Mouse (Mus musculus) adipocyte (in vitro differentiated cells): ENCODE results near the gene Nuak1.
A peak's percentile ranks its signal among the peaks of the same experiment; 100 is the strongest.
"Not testable (repeated sequence)": the region's sequence is repeated elsewhere in the genome, so short reads cannot be mapped to it uniquely, and the experiment has no call there.

Experiments
- DNase-seq: peaks from one replicate; pipeline ENCODE4 v3.0.0-alpha.2; 2016; ENCODE audit warnings: low spot score

Nuak1 gene

DNA sequence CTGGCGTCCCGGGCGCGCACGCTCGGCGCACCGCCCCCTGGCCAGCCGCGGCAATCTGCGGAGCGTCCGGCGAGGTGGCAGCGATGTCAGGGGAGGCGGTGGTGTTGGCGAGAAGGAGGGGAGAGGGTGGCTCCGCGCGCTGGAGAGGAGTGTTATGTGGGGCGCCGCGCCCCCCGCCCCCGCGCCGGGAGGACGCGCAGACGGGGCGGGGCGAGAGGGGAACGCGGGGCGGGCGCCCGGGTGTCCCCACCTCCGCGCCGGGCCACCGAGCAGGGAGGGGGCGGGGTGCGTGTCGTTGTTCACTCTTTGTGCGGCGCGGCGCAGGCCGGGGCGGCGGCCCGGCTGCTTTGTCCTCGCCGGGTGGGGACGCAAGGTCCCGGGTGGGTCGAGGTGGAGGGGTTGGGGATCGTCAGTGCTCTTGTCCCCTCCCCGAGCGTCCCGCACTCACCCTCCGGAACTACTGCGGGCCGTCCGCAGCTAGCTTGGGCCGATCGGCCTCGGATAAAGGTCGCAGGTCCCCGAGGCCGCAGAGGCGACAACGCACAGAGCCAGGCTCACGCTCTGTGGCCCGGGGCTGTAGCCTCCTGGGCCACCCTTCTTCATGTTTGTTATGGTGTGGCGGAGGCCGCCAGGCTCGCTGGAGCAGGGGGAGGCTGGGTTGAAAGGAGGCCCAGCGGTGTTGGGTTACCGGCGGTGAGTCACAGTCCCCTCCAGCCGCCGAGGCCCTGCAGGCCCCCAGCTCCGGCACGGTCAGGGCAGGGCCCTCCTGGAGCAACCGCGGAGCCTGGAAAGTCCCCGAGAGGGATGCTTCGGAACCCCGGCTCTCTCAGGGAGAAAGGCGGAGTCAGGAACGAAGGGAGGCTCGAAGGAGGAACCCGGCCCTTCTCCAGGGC is at the start of gene Nuak1:
TSS of gene Nuak1 (minus strand) at position 57 of the 893 bp plus-strand sequence.
- peak; percentile 80 for DNase-seq

DNA sequence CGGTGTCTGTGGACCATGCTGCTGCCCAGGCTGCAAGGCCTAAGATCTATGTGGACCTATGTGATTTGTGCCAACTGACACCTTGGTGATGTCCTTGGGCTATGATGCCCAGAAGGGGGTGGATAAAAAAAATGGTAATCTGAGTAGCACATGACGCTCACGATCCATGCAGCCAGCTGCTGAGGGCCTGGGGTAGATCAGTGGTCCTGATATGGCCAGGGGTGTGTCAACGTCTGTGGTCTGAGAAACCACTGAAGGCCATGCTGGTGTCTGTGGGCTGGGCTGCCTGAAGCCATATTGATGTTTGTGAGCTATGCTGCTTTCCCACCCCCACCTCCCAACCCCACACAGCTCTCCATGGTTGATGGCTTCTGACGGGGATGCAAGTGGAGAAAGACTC is 49.7 kb upstream of the Nuak1 start:
- DNase-seq, result no peak

DNA sequence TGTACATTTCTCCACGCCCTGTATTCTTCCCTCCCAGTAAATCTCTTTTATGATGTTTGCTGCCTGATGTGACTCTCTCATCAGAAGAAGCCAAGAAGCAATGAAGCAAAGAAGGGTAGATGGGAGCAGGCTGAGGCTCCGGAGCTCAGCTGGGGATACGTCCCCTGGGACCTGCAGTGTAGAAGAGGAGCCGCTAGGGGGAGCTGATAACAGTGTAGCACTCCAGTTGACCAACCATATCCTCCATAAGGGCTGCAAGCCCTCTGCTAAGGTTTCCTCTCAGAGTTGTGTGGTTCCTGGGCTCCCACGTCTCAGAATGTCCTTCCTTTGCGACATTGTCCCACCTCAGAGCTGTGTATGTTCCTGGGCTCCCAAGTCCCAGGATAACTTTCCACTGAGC is 47.9 kb upstream of the Nuak1 start:
- DNase-seq, result peak; percentile 20

DNA sequence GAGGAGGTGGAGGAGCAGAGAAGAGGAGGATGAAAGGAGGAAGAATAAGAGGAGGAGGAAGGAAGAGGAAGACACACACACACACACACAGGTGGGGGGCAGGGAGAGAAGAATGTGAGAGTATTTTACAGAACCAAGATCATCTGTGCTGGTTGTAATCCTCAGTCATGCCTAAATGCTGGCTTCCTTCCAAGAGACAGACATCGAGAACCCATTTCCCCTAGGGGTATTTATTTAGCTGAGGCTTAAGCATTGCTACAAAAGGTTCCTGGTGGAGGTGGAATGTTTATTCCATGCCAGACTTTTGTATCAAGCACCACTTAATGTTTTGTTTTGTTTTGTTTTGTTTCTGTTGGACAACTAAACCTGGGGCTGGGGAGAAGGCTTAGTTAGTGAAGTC is 44.3 kb upstream of the Nuak1 start:
- DNase-seq, result no peak

DNA sequence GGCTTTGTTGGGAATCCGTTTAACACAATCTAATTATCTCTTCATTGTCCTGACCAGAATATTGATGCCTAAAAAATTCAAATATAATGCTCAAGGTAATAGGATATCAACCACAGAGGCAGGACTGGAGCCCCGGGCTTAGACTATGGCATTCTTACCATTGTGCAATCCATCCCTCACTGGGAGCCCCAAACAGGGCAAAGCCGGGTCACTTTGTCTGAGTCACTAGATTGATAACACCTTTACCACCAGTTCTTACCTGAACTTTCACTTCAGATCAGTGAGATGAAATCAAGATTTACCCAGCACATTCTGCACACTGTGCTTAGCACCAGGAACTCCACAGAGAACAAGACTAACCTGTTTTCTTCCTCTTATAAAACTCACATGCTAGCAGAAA is 43.2 kb upstream of the Nuak1 start:
- no peak for DNase-seq

DNA sequence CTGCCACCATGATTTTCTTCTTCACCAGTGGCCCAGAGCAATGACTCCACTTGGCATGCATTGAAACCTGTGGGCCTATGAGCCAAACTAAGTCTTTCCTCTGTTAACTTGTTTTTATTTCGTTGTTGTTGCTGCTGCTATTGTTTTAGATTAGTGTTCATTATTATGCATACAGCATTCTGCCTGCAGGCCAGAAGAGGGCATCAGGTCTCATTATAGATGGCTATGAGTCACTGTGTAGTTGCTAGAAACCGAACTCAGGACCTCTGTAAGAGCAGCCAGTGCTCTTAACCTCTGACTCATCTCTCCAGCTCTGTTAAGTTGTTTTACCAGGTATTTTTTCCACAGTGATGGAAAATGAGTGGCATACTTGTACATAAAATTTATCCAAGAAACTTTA is 42.7 kb upstream of the Nuak1 start:
- no peak for DNase-seq

DNA sequence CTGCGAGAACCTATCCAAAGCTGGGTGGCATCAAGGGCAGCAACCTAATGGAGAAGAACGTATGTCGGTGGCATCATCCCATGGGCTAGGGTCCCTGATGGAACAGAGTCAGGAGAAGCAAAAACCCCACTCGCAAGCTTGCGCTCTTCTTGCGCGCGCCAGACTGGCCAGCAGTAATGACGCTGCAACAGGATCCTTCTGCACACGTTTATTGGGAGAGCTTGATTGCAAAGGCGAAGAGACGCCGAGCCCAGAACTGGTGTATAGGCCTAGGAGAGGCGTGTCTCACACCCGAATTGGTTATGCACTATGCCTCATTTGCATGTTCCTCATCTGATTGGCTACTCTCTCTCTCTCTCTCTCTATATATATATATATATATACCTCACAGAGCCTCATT is 42.0 kb upstream of the Nuak1 start:
- DNase-seq, result not testable (repeated sequence)

DNA sequence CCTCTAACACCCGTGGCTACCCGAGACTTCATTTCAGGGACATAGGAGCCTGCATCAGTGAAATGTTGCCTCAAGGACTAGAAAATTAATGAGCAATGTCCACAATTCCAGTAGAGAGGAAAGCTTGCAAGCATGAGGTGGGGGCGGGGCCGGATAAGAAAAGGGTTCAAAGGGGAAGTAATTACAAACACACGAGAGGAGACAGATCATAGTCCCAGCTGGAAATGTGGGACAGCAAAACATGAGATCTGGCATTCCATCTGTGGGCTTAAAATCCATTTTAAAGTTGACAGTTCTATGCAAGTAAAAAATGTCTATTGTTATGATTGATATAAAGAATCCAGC is 40.9 kb upstream of the Nuak1 start:
- DNase-seq, result no peak

DNA sequence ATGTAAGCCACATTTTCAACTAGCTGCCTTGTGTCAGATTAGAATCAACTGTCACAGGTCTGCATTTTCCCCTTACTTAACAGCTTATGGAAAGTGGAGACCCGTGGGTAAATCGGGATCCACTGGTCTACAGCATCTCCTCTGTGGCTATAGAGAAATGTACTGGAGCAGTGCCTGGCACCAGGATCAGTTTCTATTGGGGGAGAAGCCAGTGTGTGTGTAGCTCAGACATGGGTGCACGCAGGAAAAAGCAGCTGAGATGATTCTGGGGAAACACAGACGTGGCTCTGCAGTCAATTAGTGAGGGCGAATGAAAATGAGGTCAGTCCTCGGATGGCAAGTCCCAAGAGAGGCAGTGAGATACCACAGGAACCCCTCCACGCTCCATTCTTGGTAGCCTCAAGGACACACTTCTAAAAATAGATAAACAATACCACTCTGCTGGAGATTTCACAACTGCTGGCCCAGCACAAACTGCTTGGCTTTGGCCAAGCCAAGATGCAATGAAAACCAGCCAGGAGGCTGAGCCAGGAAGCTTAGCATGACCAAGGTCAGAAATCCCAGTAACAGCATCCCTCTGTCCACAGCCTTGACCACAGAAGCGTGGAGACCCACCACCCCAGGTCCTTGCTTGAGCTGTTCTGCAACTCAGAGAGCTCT is 40.4 kb upstream of the Nuak1 start:
- peak; percentile 84 for DNase-seq

DNA sequence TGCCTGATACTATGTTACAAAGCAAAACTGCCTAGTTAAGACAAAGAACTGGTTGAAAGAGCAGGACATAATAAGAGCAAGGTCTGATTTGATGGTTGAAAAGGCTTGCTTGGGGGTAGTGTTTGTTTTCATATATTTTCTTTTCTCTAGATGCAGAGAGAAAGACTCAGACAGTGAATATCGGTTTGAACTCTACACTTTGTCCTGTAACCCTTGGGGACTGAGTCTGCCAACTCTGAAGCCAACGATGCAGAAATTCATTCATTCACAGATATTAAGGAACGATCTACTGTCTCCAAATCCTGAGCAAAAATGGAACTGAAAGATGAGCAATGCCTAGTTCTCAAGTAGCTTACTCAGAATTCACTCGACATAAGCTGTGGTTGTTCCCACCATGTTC is 39.7 kb upstream of the Nuak1 start:
- DNase-seq, result no peak

DNA sequence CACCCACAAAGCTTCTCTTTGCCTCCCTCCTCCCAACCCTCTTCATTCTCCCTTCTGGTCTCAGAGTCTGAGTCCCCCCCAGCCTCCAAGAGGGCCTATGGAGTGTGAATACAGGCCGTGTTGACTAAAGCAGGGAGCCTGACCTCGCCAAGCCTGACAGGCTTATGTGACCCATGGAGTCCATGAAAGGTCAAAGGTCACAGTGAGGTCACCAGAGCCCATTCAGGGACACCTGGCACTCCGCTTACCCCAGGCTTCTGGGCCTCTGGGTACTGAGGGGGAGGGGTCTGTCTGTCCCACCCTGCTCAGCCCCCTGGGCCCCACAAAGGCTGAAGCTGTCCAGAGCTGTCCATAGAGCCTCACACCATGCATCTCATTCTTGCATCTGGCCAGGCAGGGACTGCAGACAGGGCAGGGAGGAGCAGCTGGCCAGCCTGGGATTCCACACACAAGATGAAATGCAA is 37.2 kb upstream of the Nuak1 start:
- DNase-seq, result no peak

DNA sequence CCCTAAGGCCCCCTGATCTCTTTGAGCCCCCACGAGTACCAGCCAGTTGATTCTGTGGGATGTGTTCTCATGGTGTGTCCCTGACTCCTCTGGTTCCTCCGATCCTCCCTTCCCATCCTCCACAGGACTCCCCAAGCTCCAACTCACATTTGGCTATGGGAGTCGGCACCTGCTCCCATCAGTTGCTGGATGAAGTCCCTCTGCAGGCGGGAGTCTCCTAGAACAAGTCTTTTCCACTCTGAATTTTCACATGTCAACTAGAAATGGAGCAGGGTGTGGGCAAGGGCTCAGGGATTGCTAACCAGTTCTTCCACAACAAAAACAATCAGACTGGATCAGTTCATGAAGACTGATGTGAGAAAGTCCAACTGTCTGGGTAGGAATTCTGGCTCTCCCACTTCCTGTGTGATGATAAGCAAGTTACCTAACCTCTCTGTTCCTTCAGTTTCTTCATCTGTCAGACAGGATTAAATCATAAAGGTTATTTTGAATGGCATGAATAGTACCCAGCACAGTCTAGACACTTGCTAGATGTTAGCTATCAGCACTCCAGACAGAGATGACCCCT is 36.7 kb upstream of the Nuak1 start:
- no peak for DNase-seq

DNA sequence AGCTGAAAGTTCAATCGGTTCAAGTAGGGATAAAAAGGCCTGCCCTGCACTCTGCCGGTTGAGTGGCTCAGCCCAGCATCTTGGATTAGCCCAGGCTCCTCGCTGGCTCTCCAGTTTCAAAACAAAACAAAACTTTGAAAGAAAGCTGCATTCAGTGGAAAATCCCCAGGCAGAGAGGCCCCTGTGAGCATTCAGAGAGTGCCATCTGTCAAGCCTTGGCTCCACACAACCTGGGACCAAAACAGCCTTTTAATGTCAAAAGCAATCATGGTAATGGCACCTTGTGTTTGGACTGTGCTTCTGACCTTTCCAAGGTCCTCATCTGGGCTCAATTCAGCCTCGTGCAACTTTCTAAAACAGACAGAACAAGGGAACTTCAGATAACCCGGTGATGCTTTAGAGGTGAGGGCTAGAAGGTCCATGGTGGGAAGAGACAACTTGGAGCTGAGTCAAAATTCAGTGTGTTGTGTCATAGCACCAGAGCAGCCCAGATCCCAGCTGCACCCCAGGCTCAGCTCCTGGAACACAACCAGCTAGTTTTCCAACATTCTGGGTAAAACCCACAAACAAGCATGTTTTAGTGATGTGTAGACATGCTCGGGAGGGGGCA is 27.3 kb upstream of the Nuak1 start:
- peak; percentile 19 for DNase-seq

DNA sequence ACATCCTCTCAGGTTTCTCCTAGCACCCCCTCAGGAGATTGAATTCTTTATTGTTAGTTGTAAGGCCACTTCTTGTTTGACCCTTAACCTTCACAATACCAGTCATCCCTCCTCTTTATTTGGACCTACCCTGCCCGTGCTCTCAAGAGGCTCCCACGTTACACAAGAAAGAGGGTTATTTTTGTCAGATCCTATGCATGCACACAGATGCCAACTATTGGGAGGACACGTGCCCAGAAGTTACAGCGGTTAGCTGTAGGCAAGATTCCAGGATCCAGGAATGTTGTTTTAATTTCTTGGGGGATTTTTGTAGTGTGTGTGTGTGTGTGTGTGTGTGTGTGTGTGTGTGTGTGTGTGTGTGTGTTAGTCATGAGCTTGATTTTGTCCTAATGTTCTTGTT is 25.1 kb upstream of the Nuak1 start:
- DNase-seq, result peak; percentile 62

DNA sequence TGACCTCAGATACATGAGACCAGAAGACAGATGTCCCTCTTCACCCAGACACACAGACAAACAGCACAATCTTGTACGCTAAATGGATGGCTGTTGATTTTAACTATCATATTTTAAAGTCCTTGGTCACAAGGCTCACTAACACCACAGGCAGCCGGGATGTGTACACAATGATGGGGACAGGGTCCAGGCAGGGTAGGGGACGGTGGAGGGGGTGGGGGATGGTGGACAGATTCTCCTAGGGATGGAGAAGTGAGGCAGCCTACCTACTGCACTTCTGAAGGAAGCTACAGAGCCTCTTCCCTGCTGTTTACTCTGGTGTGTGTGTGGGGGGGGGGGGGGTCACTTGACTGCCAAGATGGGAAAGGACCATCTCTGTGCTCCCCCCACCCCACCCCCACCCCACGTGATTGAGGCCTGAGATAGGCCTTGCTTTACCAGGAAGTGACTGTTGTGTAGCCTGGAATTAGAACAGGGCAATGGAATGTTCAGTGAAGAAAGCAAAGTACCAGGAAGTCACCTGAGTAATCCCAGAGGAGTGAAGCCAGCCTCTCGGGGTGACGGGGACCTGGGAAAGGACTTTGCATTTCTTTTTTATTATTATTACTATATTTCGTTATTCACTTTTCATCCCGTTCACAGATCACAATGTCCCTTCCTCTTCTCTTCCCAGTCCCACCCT is 20.2 kb upstream of the Nuak1 start:
- DNase-seq, result no peak

DNA sequence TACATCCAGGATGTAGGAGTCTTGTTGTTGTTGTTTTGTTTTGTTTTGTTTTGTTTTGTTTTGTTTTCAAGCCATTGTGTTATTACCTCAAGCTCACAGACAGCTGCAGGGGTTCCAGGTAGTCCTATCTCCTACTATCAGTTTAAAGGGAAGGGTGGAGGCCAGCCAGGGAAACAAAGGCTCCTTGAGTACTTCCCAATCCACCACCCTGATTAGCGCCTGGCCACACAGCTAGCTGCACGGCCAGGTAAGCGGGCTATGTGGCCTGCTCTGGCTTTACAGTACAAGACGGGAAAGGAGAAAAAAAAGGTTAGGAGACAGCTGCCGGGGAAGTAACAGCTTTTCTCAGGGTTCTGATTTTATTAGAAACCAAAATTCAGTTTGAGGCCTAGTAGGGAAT is 17.7 kb upstream of the Nuak1 start:
- DNase-seq, result no peak

DNA sequence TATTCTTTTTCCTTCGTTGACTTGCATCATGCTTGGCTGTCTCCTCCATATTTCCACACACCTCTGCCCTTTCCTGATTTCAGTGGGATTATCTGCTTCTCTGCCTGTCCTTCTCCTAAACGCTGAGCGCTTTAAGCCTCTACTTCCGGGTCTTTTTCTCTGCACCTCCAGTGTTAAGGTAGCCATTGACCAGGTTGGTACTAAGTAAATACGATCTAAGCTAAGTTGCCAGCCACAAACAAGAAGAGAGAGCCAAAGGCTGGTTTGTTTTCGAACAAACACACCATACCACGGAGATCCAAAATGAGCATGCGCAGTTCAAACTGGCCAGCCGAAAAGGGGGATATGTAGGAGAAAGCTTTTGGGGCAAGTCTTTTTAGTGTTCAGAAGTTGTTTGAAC is 17.1 kb upstream of the Nuak1 start:
- DNase-seq, result no peak

DNA sequence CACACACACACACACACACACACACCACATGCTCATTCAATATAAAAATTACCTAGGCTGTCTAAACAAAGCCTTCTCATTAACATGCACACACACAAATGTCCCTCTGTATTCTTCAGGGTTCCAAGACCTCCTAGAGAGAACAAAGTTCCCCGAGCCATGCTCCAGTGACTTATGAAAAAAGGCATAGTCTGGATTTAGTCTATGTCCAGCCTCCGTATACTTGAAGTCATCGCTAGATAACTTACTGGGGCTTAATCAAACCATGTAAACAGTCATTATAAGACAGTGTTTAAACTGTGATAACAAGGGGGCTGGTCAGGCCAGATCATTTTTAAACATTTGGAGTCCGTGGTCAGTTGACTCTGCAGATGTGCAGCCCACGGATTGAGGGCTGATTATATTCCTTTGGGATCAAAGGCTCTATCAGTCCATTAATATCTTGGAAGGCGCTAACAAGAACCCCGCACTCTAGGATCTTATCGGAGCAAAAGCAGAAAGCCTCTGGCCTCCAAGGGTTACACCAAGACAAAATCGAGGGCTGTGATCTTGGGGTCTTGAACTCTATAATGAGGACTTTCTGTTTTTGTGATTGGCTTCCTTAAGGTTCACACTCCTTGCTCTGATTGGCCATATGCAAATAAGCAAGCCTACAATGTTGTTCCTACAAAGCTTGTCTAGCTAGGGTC is 16.4 kb upstream of the Nuak1 start:
- DNase-seq, result no peak

DNA sequence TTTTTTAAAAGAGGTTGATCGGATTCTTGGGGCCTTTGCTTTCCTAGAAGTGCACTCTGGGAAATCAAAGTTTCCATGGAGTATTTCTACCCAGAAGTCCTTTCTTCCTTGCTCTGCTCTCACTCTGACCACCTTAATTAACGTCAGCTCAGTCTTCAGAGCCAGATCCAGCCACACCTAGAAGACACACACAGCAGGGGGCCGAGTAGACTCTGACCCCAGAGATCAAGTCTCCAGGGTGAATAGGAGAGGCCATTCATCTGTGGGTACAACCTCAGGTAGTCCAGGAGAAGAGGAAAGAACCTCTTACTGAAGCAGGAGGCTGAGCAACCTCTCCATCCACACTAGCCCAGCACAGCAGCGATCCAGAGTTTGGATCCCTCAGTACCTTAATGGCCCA is 11.5 kb upstream of the Nuak1 start:
- no peak for DNase-seq

DNA sequence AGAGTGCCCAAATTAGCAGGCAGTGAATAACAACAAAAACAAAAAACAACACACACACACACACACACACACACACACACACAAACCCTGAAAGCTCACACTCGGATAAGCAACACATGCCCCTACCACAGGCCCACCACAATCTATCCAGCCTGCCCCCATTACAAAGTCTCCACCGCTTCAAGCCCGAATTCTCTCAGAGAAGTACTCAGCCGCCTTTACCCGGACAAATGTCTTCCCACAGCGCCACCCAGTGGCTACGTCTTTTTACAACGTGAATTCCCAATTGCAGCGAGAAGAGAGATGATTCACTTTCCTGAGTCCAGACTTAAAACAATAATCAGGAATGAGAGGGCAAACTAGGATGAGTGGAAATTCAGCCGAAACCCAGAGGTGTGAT is 10.3 kb upstream of the Nuak1 start:
- peak; percentile 87 for DNase-seq

DNA sequence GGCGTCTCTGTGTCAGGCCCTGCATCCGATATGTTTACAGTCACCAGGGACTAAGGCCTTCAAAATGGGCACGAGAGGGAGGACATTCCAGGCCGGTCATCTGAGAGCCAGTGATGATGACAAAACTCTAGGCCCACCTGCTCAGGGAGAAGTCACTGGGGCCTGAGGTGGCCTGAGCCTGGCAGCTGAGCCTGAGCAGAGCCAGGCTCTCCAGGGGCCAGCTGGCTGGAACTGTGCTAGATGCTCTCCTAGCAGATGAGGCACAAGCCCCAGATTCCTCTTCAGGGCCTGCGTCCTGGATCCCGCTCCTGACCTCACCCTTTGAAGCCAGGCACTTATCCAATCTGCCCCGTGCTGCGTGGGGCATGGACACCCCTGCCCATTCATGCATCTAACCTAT is 9.3 kb upstream of the Nuak1 start:
- DNase-seq, result no peak

DNA sequence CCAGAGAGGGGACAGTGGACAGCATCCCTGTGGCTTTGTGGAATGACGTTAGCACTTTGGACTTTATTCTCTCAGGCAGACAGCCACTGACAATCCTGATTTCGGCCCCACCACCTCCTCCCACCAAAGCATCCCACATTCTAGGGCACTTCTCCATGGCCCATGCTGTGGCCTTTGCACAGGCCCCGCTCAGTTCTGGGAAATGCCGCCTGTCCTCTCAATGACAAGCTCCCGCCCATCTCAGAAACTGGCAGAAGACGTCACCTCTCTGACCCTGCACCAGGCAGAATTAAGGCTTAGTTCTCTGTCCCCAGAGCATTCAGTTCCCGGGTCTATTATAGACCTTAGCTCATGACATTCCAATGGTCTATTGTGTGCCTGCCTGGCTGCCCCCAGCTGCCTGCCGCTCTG is 7.0 kb upstream of the Nuak1 start:
- DNase-seq, result no peak
